Mouse (Mus musculus) stomach, postnatal 0 days (tissue): ENCODE measurements around the gene Tanc1.

ENCODE experiments used
- CTCF ChIP-seq: IDR thresholded peaks from 2 replicates; pipeline ENCODE4 v1.5.1; 2016; ENCODE audit warnings: antibody characterized with exemption, low read depth, mild to moderate bottlenecking, moderate library complexity
- EP300 ChIP-seq: optimal IDR thresholded peaks from 2 replicates; pipeline ENCODE3; 2016; ENCODE audit warnings: antibody characterized with exemption

DNA sequence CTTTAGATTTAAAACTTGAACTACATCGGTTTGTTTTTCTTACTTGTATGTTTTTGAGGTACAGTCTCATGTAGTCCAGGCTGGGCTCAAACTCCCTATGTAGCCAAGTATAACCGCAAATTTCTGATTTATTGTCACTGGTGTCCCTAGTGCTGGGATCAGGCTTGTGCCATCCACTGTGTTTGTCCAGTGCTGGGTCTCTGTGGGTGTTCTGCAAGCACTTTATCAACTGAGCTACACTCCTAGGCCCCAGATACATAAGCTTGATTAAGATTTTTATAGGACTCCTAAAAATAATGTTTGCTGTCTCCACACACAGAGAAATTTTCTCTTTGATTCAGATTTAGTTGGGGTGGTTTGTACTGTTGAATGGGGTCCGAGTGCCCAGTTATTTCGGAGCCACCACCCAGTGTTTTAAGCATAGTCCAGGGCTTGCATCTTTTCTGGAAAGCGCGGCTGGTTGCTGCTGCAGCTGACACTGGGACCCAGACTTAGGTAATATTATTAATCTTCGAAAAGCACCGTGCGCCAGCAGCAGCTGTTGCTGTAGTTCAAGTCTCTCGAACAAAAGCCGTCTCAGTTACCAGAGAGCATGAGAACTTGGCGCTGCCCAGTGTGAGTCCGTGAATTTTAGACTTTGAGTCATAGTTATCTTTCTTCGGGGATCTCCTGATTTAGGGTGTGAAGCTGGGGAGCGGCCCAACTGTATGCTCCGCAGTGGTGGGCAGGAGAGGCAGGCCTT lies 73.2 kb downstream of the Tanc1 start:
- no peak for TF ChIP-seq CTCF
- TF ChIP-seq EP300 = no peak
